Mouse (Mus musculus) kidney, adult 2 months (tissue): Measurements from ENCODE around the gene Astl.

Source experiments
- CTCF ChIP-seq: fragments of 200-500 bp; conservative IDR thresholded peaks from 2 replicates; pipeline ENCODE4 v1.5.1; 2011; ENCODE audit warnings: low read depth, mild to moderate bottlenecking, control low read depth, low read length, moderate library complexity, mixed read lengths; ENCODE audit not compliant: insufficient read depth, insufficient read length
- POLR2A ChIP-seq: fragments of 200-500 bp; IDR thresholded peaks from one replicate; pipeline ENCODE4 v1.6.1; 2011; ENCODE audit warnings: low read depth, low read length, control low read depth

DNA sequence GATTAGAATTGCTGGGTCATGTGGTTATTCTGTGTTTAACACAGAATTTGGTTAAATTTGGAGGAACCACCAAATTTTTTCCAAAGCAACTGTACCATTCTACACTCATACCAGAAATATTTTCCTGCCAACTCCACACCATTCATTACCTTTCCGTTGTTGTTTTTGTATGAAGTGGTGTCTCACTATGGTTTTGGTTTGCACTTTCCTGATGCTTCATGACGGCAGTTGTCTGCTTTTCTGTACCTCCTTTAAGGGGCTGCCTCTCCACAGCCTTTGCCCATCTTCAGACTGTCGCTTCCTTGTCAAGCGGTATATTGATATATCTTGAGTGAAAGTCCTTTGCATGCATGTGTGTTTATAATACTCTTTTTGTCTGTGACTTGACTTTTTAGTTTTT is 25.6 kb upstream of the Astl start:
- TF ChIP-seq CTCF, result no peak
- TF ChIP-seq POLR2A, result no peak
